Mouse (Mus musculus) bone marrow, adult 2 months (tissue): Measurements from ENCODE around the gene H2-M10.2.

Experiments
- CTCF ChIP-seq: fragments of 200-500 bp; IDR thresholded peaks from 2 replicates; pipeline ENCODE4 v1.5.1; 2011; ENCODE audit warnings: low read length, control low read depth; ENCODE audit not compliant: control insufficient read depth, insufficient read depth
- POLR2A ChIP-seq: fragments of 200-500 bp; IDR thresholded peaks from 2 replicates; pipeline ENCODE4 v1.6.1; 2011; ENCODE audit warnings: low read depth, mild to moderate bottlenecking, control low read depth, low read length, borderline replicate concordance; ENCODE audit not compliant: control insufficient read depth

GRCm38 (mm10) chr17:36240637-36241213, 45.6 kb downstream of the H2-M10.2 start:
- TF ChIP-seq CTCF (no peak), POLR2A (no peak)
